Mouse (Mus musculus) MEL-GATA-1-ER (cell line): ENCODE data around the gene Cc2d1a.

Source experiments
- DNase-seq: peaks from one replicate; pipeline ENCODE4 v3.0.0-alpha.2; 2012; ENCODE audit warnings: low read depth; ENCODE audit errors: extremely low read depth

Gene Cc2d1a

DNA sequence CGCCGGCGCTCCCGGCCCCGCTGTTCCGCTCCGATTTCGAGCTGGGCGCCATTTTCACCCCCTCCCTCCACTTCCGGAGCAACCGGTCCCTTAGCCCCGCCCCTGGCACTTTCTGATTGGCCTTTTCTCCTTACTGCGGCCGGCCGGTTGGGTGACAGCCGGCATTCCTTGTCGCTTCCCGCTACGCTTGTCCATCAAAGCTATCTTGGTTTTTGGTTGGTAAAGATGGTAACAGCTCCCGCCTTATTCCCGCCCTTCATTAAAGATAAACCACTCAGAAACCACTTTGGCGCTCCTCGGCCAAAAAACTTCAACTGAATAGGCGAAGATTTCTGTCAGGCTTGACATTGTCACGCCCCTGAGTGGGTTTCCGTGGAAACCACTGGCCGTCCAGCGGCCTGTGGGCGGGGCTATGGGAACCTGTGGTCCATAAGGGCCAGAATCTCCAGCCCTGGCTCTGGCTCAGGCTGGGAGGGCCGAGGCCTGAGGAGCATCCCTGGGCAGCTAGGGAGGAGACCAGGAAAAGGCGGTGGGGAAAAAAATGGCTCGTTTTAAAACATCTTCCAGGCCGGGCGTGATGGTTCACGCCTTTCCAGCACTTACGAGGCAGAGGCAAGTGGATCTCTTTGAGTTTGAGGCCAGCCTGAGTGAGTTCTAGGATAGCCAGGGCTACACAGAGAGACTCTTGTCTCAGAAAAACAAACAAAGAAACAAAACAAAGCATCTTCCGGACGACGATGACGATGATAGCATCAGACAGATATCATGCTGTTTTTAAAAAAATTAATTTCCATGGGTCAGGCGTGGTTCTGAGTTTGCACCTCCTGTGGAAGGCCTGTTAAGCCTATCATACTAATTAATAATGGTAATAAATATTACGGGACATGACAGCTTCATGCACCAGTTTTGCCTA lies 42.8 kb downstream of the Cc2d1a start, which contains the start of gene Dcaf15:
Gene Dcaf15, minus strand, starts transcription at position 72 of the 913 bp plus-strand sequence.
- DNase-seq, result peak; percentile 99

GRCm38 (mm10) chr8:84104221-84104620 lies 43.5 kb downstream of the Cc2d1a start:
- DNase-seq, result peak; percentile 13

DNA sequence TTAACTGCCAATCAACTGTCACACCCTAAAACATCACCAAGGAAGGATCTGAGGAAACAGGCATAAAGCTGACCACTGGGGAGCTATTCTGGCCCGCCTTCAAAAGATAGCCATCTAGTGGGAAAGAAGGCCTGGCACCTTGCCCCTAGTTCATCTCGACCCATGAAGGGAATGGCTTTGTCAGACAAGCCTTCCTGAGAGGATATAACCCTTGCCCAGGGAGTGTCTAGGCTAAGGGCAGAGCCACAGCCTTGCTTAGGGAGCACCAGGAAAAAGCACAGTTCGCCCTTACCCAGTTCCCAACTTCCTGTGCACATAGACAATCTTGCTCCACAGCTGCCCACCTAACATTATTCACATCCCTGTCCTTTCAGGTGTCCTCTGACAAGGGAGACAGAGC lies 44.1 kb downstream of the Cc2d1a start:
- no peak for DNase-seq

GRCm38 (mm10) chr8:84101476-84102270 lies 46.1 kb downstream of the Cc2d1a start:
- no peak for DNase-seq

DNA sequence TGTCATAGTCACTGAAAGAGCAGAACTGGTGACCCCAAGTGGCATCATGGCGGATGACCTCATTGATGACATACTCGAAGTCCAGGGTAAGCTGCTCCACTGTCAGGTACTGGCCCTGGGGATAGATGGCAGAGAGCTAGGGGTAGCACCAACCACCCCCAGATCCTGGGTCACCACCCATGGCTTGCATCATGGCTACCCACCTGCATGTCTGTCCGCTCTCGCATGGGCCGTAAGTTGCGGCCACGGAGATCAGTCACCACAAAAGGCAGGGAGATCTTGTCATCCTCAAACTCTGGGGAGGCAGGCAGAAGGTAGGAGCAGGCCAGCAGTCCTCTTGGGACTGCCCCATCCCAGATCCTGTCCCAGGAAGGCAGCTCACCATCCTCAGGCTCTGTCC lies 49.4 kb downstream of the Cc2d1a start:
- DNase-seq, result no peak

- no peak for DNase-seq
These were observed 51.7 kb downstream of the Cc2d1a start for GRCm38 (mm10) chr8:84096061-84096460.

DNA sequence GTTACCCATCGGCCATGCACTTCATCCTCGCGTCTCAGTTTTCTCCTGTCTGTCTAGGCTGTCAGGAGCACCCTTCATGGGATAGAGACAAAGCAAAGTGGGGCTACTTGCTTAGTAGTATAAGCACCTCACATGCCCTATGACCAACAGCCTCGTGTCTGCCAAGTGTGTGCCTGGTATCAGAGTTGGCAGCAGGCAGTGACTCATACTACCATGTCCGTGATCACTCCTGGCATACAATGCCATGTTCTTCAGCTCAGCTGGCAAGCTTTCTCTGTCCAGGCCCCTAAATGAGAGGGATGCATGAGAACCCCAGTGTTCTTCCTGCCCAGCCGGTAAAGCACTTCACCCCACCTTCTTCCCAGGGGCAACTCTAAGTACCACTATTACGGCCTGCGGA lies 57.2 kb downstream of the Cc2d1a start:
- DNase-seq, result no peak

GRCm38 (mm10) chr8:84089277-84089676 lies 58.5 kb downstream of the Cc2d1a start:
- DNase-seq, result no peak

- DNase-seq, result no peak
These were observed 59.9 kb downstream of the Cc2d1a start for GRCm38 (mm10) chr8:84087821-84088220.

- no peak for DNase-seq
These were observed 60.6 kb downstream of the Cc2d1a start for GRCm38 (mm10) chr8:84087156-84087555.

DNA sequence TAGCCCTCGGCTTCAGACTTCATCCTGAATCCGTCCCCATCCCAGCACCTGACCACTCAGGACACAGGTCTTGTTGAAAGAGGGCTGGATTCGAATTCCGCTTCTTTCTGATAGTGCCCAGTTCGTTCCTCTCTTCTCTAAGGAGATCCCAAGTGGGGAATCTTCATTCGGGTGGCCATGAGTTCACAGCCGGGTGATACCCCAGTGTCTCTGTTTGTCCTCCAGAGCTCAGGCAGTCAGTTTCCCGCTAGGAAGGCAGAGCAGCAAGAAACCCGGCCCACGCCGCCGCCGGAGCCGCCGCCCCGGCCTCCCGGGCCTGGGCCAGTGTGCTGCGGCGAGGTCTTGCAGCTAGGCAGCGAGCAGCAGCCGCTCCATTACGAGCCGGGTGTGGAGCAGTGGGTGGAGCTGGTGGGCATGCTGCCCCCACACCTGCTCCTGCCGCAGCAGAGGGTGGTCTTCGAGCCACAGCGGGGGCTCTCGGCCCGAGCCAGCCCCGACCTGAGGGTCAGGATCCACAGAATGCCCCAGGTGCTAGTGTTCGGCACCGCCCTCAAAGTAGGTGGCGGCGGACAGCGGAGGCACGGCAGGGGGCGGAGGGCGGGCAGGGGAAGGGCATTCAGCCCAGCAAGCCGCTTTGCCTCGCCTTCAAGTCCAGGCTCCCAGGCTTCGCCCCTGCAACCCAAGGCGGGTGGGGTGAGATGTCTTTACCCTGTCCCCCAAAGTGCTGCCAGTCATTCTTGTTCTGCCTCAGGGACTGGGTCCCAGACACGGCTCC lies 63.2 kb downstream of the Cc2d1a start:
- no peak for DNase-seq

DNA sequence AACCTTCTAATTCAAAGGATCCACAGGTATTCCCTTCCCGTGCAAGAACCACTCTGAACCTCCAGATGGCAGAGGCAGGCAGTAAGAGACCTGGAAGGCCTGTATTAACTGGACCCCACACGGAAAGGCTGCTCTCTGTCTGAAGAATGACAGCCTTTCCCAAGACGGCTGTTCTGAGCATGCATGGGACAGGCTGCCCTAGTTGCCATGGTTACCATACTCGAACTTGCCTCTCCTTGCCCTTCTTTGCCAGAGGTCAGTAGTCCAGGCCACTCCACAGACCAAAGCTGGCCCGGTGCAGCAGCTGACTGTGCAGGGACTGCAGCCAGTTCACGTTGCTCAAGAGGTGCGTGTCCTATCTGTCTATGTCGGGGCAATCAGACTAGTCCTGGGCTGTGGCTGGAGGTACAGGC lies 63.9 kb downstream of the Cc2d1a start:
- DNase-seq, result no peak
